Mouse (Mus musculus): Measurements from ENCODE around the gene 1700001C19Rik.

The 1700001C19Rik gene

GRCm38 (mm10) chr17:47368401-47369086, 68.6 kb downstream of the 1700001C19Rik start, which contains the start of gene Mrps10:
TSS of gene Mrps10 (plus strand) at chr17:47368887.
- DNase-seq: peak; percentile 73 to 77
